Mouse (Mus musculus) Patski (cell line): Measurements from ENCODE around the gene Krtap1-3. TPM values are rescaled to one million over a fixed set of nuclear protein-coding genes. Genes with fewer than 3 reads are reported as not detected.
"Not testable (repeated sequence)": the region's sequence is repeated elsewhere in the genome, so short reads cannot be mapped to it uniquely, and the experiment has no call there.

Experiments used
- ATAC-seq: fragments of 100-300 bp; one replicate; pipeline ENCODE4 v1.8.0; 2021
- CTCF ChIA-PET: fragments of 350-600 bp; sonication (Branson Sonifier 250); formaldehyde crosslinking; loops from one replicate; lab custom pipeline; 2022; ENCODE audit warnings: inconsistent platforms; lab: Charles Lee
- POLR2A ChIA-PET: fragments of 350-600 bp; sonication (Branson Sonifier 250); formaldehyde crosslinking; loops from one replicate; lab custom pipeline; 2022; ENCODE audit warnings: antibody characterized with exemption, inconsistent platforms; lab: Charles Lee
- DNase-seq: peaks from one replicate; pipeline ENCODE4 v3.0.0-alpha.2; 2011; ENCODE audit warnings: low read depth, low spot score
- H3K27me3 ChIP-seq: fragments of 371-371 bp; one replicate; pipeline ENCODE4 v1.5.1; 2021
- CTCF ChIP-seq: fragments of 100-300 bp; IDR thresholded peaks from one replicate; pipeline ENCODE4 v1.5.1; 2021
- in situ Hi-C: fragments of 300-500 bp; cut with MboI; formaldehyde crosslinking; loops from 3 replicates; pipeline ENCODE4 v1.11.1; 2018; ENCODE audit warnings: low pct_unique_long_range_greater_than_20kb, mixed read lengths
- polyA plus RNA-seq: library from polyadenylated mRNA; unstranded; gene quantifications from one replicate; pipeline ENCODE4 v1.2.3, GENCODE M21; 2021

The Krtap1-3 gene
- polyA plus RNA-seq: not detected

DNA sequence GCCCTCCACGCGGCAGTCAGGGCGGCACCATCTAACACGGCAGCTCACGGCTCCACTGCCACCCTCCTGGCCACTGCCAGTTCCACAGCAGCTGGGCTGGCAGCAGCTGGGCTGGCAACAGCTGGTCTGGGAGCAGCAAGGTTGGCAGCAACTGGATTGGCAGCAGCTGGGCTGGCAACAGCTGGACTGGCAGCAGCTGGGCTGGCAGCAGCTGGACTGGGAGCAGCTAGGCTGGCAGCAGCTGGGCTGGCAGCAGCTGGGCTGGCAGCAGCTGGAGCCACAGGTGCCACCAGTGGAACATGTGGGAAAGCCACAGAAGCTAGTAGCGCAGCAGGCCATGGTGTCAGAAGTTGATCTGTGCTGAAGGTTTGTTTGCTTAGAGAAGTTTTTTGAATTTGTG lies at the start of gene Krtap1-3:
Gene Krtap1-3, minus strand, starts transcription at position 359 of the 400 bp plus-strand sequence.
- DNase-seq (no peak), ATAC-seq (no peak)
- in situ Hi-C loops: no loop called here
- no peak for TF ChIP-seq CTCF
- POLR2A ChIA-PET: no interaction called here
- CTCF ChIA-PET: no interaction called here
- H3K27me3 ChIP-seq: no peaks in the 10 kb centered on the region

DNA sequence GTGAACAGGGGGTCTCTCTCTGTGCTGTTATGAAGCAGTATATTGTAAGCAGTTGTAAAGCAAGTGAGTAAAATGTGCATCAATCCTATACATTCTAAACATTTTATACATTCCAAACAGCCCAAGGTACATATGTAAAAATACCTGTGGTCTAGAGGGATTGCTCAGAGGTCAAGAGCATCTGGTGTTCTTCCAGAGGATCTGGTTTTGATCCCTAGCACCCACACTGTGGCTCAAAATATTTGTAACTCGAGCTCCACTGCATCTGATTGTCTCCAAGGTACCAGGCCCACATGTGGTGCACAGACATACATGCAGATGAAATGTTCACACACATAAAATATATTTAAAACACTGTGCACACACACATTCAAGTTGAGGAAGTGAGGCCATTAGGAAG lies 49.8 kb upstream of the Krtap1-3 start:
- POLR2A ChIA-PET: no interaction called here
- no peak for DNase-seq
- no peak for ATAC-seq
- no peak for TF ChIP-seq CTCF
- H3K27me3 ChIP-seq: no peaks in the 10 kb centered on the region
- CTCF ChIA-PET: no interaction called here
- in situ Hi-C loops: no loop called here

DNA sequence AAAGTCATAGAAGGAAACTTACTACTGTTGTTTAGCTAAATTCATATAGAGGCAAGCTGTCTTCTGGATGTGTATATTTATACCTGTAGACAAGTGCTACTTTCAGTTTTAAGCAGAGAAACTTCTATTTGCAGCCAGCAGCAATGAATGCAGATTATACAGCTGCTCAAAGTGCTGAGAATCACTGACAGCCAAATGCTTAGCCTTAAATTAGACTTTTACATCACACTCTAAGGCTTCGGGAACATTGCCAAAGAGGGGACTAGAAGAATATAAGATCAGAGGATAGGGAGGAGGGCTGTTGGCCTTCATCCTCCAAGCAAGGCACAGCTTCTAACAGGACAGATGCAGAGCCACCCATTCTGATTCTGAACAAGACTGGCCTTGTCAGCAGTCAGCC lies 45.9 kb upstream of the Krtap1-3 start:
- DNase-seq (no peak), ATAC-seq (no peak)
- no peak for TF ChIP-seq CTCF
- ChIA-PET POLR2A (no interaction called here), CTCF (interaction anchor here (0.9 kb wide), 1 partner anchor 15 kb away, joined by 3 read pairs; no protein-coding TSS in a partner anchor)
- in situ Hi-C loops: no loop called here
- no peaks in the 10 kb centered on the region for H3K27me3 ChIP-seq

DNA sequence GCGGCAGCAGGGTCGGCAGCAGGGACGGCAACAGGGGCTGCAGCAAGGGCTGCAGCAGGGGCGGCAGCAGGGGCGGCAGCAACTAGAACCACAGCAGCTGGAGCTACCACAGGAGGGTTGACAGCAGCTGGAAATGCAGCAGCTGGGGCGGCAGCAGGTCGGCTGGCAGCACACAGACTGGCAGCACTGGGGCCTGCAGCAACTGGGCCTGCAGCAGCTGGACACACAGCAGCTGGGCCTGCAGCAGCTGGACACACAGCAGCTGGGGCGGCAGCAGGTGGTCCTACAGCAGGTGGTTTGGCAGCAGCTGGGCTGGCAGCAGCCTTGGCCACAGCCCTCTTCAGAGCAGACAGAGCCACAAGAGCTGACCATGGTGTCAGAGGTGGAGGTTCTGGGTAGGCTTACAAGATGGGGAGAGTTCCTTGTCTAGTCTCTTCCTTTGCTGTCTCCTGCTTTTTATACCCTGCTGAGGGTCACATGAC lies 43.6 kb upstream of the Krtap1-3 start, which contains the start of gene Krtap4-2:
Gene Krtap4-2, minus strand, starts transcription at position 432 of the 482 bp plus-strand sequence.
- CTCF ChIA-PET: no interaction called here
- DNase-seq (no peak), ATAC-seq (no peak)
- TF ChIP-seq CTCF: no peak
- POLR2A ChIA-PET: no interaction called here
- in situ Hi-C loops: no loop called here
- no peaks in the 10 kb centered on the region for H3K27me3 ChIP-seq

DNA sequence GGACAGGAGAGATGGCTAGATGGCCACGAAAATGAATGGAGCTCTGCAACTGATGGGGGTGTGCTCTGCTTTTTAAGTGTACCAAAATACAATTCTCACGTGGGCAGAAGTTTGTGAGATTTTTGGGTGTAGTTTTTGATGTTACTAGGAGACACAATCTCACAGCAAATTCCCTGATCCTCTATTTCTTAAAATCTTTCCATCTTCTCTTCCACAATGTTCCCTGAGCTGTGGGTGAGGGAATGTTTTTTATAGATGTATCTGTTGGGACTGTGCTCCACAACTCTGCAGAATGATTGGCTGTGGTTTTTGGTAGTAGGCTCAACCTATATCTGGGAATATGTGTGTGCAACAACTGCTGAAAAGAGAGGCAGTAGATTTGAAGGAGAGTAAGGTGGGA lies 42.2 kb upstream of the Krtap1-3 start:
- in situ Hi-C loops: no loop called here
- no peak for DNase-seq
- ChIA-PET POLR2A (interaction anchor here (1.1 kb wide), 1 partner anchor 27 kb away, joined by 4 read pairs; no protein-coding TSS in a partner anchor), CTCF (no interaction called here)
- no peak for TF ChIP-seq CTCF
- no peaks in the 10 kb centered on the region for H3K27me3 ChIP-seq
- no peak for ATAC-seq

DNA sequence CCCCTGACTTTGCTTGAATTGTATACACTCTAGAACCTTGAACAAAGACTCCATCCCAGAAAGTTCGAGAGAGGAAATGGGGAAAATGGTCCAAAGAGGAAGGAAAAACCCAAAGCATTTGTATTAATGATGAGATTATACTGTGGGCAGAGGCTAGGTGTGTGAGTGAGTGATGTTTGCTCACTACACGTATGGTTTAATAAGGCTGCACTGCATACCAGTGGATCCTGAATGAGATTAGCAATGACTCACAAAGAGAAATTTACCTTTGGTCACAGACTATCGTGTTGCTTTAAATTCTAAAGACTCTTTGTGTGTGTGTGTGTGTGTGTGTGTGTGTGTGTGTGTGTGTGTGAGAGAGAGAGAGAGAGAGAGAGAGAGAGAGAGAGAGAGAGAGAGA lies 39.8 kb upstream of the Krtap1-3 start:
- POLR2A ChIA-PET: no interaction called here
- CTCF ChIA-PET: no interaction called here
- DNase-seq: no peak
- no peaks in the 10 kb centered on the region for H3K27me3 ChIP-seq
- in situ Hi-C loops: no loop called here
- no peak for TF ChIP-seq CTCF
- ATAC-seq: no peak

DNA sequence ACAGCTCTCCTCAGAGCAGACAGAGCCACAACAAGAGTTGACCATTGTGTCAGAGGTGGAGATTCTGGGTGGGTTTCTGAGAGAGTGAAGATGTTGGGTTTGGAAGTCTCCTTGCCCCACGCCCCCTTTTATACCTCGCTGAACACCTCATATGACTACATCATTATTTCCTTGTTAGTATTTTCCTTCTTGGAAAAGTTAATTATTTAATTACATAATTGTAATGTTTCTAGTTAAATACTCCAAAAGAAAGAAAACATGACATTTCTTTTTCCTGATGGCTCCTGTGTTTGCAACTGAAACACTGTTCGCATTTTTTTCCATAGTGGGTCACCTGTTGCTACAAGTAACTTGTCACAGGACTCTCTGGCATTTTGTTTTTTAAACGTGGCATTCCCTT lies 37.0 kb upstream of the Krtap1-3 start, which contains the start of gene Krtap4-1:
Gene Krtap4-1, minus strand, starts transcription at position 101 of the 400 bp plus-strand sequence.
- no peak for ATAC-seq
- in situ Hi-C loops: no loop called here
- CTCF ChIA-PET: no interaction called here

DNA sequence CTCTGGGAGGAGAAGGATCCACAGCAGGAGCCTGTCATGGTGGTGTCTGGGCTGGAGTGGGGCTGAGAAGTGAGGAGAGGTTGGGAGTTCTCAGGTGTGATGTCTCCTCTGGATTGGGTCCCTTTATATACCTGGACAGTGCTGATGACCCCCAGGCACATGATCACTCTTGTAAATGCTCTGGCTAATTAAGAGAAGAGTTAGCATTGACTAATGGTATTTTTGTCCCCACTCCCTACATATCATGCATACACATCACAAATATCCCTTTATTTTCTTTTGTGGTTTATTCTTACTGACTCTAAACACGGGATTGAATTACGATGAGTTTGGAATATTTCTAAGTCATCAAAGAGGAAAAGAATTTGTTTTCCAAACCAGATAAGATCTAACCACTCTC lies 29.2 kb upstream of the Krtap1-3 start, which contains the start of gene Gm11562:
Gene Gm11562, minus strand, starts transcription at position 101 of the 400 bp plus-strand sequence.
- DNase-seq: no peak
- POLR2A ChIA-PET: no interaction called here
- CTCF ChIA-PET: interaction anchor here (1.0 kb wide), 1 partner anchor 41 kb away, joined by 3 read pairs; no protein-coding TSS in a partner anchor
- in situ Hi-C loops: no loop called here
- TF ChIP-seq CTCF: no peak
- H3K27me3 ChIP-seq: no peaks in the 10 kb centered on the region
- ATAC-seq: peak; percentile 17

More for the DNA sequence above, 37.0 kb upstream of the Krtap1-3 start, which contains the start of gene Krtap4-1:
- H3K27me3 ChIP-seq: no peaks in the 10 kb centered on the region
- no peak for TF ChIP-seq CTCF
- POLR2A ChIA-PET: no interaction called here
- DNase-seq: no peak

DNA sequence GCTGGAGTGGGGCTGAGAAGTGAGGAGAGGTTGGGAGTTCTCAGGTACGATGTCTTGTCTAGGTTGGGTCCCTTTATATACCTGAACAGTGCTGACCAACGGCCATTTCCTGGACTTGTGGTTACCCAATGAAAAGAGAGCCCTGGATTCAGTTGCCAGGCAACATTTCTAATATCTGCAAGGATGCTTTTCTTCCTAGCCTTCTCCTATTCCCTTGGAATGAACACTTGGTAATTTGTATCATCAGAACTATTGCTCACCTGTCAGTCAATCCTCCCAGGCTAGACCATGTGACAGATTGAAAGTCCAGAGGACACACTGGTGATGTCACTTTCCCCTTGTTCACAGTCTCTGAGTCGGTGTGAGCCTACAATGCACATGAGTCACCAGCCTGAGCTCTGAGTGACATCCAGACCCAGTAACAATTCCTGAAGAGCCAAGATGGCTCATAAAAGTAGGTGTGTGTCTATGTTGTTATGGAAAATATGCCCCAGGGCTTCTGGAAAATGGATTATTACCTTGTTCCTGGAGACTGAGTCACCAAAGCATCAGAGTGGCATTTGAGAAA lies 23.7 kb upstream of the Krtap1-3 start, which contains the start of gene Krtap2-4:
Gene Krtap2-4, minus strand, starts transcription at position 51 of the 568 bp plus-strand sequence.
- H3K27me3 ChIP-seq: no peaks in the 10 kb centered on the region
- TF ChIP-seq CTCF: no peak
- in situ Hi-C loops: no loop called here
- no peak for ATAC-seq
- no peak for DNase-seq
- POLR2A ChIA-PET: no interaction called here
- CTCF ChIA-PET: no interaction called here

DNA sequence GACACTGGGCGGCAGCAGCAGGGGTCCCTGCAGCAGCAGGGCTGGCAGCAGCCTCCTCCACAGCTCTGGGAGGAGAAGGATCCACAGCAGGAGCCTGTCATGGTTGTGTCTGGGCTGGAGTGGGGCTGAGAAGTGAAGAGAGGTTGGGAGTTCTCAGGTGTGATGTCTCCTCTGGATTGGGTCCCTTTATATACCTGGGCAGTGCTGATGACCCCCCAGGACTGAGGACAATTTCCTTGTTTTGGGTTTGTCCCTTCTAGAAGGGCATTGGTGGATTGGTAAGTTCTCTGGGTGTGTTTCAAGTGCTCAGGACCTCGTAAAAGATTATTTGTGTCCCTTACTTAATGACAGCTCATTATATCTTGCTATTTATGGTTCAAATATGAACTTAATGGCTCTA lies 18.9 kb upstream of the Krtap1-3 start, which contains the start of gene Gm11937:
Gene Gm11937, minus strand, starts transcription at position 101 of the 400 bp plus-strand sequence.
- POLR2A ChIA-PET, ATAC-seq, CTCF ChIA-PET, in situ Hi-C loops, DNase-seq, H3K27me3 ChIP-seq: not testable (repeated sequence)

DNA sequence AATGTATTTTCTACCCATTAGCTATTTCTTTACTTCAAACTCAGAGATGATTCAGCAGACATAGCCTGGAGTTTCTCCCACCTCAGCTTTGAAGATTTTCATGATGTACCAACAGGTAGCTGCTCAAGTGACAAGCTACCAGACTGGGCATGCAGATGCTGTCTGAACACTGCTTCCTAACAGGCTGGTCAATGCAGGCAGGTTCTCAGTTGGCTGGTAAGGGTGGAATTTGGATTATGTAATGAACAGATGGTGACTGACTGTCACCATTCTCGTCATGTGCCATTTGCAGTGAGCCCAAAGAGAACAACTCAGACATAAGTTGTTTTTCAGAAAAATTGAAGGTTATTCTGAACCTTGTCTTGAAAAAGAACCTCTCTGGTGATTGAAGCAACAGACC lies 18.0 kb upstream of the Krtap1-3 start:
- ATAC-seq (no peak), DNase-seq (no peak)
- ChIA-PET POLR2A (no interaction called here), CTCF (no interaction called here)
- in situ Hi-C loops: no loop called here
- H3K27me3 ChIP-seq: no peaks in the 10 kb centered on the region
- no peak for TF ChIP-seq CTCF

DNA sequence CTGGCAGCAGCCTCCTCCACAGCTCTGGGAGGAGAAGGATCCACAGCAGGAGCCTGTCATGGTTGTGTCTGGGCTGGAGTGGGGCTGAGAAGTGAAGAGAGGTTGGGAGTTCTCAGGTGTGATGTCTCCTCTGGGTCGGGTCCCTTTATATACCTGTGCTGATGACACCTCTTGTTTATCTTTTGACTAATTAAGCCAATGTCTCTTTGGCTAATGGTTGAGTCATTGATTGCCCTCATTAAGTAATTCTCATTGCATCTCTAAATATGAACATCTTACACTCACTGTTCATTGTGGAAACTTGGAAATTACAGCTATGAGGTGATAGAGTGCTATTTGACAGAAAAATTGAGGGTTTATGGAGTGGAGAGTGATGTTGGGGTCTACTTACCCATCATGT lies 12.1 kb upstream of the Krtap1-3 start, which contains the start of gene Gm11938:
Gene Gm11938, minus strand, starts transcription at position 101 of the 400 bp plus-strand sequence.
- ATAC-seq, CTCF ChIA-PET, POLR2A ChIA-PET, in situ Hi-C loops, H3K27me3 ChIP-seq, DNase-seq: not testable (repeated sequence)

DNA sequence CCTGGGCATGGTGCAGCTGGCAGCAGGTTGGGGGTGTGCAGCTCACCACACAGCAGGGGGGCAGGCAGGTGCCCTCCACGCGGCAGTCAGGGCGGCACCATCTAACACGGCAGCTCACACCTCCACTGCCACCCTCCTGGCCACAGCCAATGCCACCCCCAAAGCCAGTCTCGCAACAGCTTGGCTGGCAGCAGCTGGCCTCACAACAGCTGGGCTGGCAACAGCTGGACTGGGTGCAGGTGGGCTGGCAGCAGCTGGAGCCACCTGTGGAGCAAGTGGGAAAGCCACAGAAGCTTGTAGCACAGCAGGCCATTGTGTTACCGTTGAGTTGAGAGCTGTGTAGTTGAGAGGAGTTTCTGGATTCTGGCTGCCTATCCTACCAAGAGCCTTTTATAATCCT lies 6.6 kb upstream of the Krtap1-3 start, which contains the start of gene Krtap9-3:
Gene Krtap9-3, minus strand, starts transcription at position 364 of the 400 bp plus-strand sequence.
- in situ Hi-C loops, H3K27me3 ChIP-seq, POLR2A ChIA-PET, ATAC-seq, DNase-seq, CTCF ChIA-PET: not testable (repeated sequence)
